8 mouse cellular contexts compared by ENCODE assay signal in the genomic region with DNA sequence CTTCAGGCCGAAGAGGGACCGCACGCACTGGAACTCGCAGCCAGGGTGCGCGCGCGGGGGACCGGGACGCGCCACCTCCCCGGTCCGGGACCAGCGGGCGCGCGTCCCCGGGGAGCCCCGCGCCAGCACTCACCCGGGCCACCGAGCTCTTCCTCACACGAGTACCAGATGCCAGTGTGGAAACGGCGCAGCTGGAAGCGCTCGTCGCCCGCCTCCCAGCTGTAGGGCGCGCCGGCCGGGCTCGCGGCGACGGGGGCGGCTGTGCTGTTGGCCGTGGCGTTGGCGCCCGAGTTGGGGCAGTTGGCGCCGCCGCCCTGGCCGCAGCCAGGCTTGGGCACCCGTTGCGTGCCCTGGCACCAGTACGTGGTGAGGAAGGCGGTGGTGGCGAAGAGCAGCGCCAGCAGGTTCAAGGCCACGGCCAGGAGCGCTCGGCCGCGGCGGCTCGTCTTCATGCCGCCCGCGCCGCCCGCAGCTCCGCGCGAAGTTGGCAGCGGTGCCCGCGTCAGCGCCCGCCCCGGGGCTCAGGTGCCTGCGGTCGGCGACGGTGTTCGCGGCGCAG. TPM values are rescaled to one million over a fixed set of nuclear protein-coding genes. Genes with fewer than 3 reads are reported as not detected.
DNase-seq lines count a peak whose midpoint lies in the region; ATAC-seq and TF ChIP-seq lines count a peak whose summit lies in the region.

No protein-coding gene starts in this region.

- H3K27ac ChIP-seq in forebrain, embryonic 10.5 days: peak overlapping the region; percentile 56; the same call in 1 of the 2 replicates
- no peak overlapping the region for H3K27ac ChIP-seq in intestine, embryonic 16.5 days (ENCODE audit: low read length)
- peak overlapping the region; percentile 56 for H3K27ac ChIP-seq in neural tube, embryonic 15.5 days (replicated peaks)

- peak overlapping the region; percentile 65 for H3K4me3 ChIP-seq in forebrain, embryonic 10.5 days
- H3K4me3 ChIP-seq in intestine, embryonic 16.5 days (ENCODE audit: low read length): peak overlapping the region; percentile 55
- peak overlapping the region; percentile 71 for H3K4me3 ChIP-seq in neural tube, embryonic 15.5 days (replicated peaks)

- peak overlapping the region; percentile 44 for H3K9ac ChIP-seq in intestine, embryonic 16.5 days (ENCODE audit: low read depth, low read length)
- peak overlapping the region; percentile 68 for H3K9ac ChIP-seq in neural tube, embryonic 15.5 days (replicated peaks)

- no peak for TF ChIP-seq CTCF in brain, embryonic 14.5 days (IDR thresholded peaks at IDR 0.05; ENCODE audit: borderline replicate concordance, extremely low read depth, insufficient read depth, insufficient read length)

- peak; percentile 26 to 33 for DNase-seq in layer of hippocampus, postnatal 14 days (ENCODE audit: low spot score in 2 of 2)
- no peak for DNase-seq in layer of hippocampus, adult 9-10 months (ENCODE audit: low spot score)
- peak; percentile 22 for DNase-seq in brain, embryonic 14.5 days (ENCODE audit: low read depth)
- DNase-seq in forebrain, embryonic 10.5 days (ENCODE audit: extremely low spot score, low spot score): no peak
- no peak for DNase-seq in testis, postnatal 14 days (ENCODE audit: low spot score)
- no peak for DNase-seq in urinary bladder, postnatal 4 days (ENCODE audit: low spot score in 2 of 2)

- H3K9me3 ChIP-seq in forebrain, embryonic 10.5 days: no peaks in the 10 kb centered on the region
- H3K9me3 ChIP-seq in intestine, embryonic 16.5 days (ENCODE audit: control insufficient read depth, low read length): no peaks in the 10 kb centered on the region
- H3K9me3 ChIP-seq in neural tube, embryonic 15.5 days (replicated peaks): no peaks in the 10 kb centered on the region

- WGBS in forebrain, embryonic 10.5 days: 1% methylated on average over 80 of the region's 80 CpGs
- WGBS in intestine, embryonic 16.5 days: under 1% methylated on average over 72 of the region's 80 CpGs
- WGBS in neural tube, embryonic 15.5 days: under 1% methylated on average over 80 of the region's 80 CpGs

- peaks cover 95% of the 10 kb centered on the region for H3K27me3 ChIP-seq in forebrain, embryonic 10.5 days (ENCODE audit: poor library complexity, severe bottlenecking)
- H3K27me3 ChIP-seq in intestine, embryonic 16.5 days (replicated peaks; ENCODE audit: control insufficient read depth, insufficient read depth, low read length): peaks cover 36% of the 10 kb centered on the region
- peaks cover 28% of the 10 kb centered on the region for H3K27me3 ChIP-seq in neural tube, embryonic 15.5 days (replicated peaks)

- peaks cover 46% of the 10 kb centered on the region for H3K4me1 ChIP-seq in forebrain, embryonic 10.5 days
- peaks cover 20% of the 10 kb centered on the region for H3K4me1 ChIP-seq in intestine, embryonic 16.5 days (ENCODE audit: control insufficient read depth, insufficient read depth, low read length)
- H3K4me1 ChIP-seq in neural tube, embryonic 15.5 days: peaks cover 57% of the 10 kb centered on the region

- no peak for ATAC-seq in intestine, embryonic 16.5 days
- ATAC-seq in neural tube, embryonic 15.5 days (ENCODE audit: low FRiP score): peak; percentile 33

- no peak for TF ChIP-seq POLR2A in brain, embryonic 14.5 days (IDR thresholded peaks at IDR 0.05; ENCODE audit: borderline replicate concordance, extremely low read depth, insufficient read depth, insufficient read length, poor library complexity, severe bottlenecking)

- no peaks in the 10 kb centered on the region for H3K36me3 ChIP-seq in forebrain, embryonic 10.5 days (replicated peaks)
- H3K36me3 ChIP-seq in intestine, embryonic 16.5 days (ENCODE audit: control insufficient read depth, insufficient read depth, low read length): no peaks in the 10 kb centered on the region
- no peaks in the 10 kb centered on the region for H3K36me3 ChIP-seq in neural tube, embryonic 15.5 days

- H3K4me2 ChIP-seq in intestine, embryonic 16.5 days (ENCODE audit: low read depth, low read length): peak overlapping the region; percentile 96
- peak overlapping the region; percentile 96 for H3K4me2 ChIP-seq in neural tube, embryonic 15.5 days

RNA-seq across cellular contexts. Expression of gene Gsg1l, which starts 0.4 kb away (rescaled TPM):
- 10 to 100 TPM in 1 of 2 experiments, 1 to 10 TPM in 1; 9.3 to 14.0 TPM for total RNA-seq in layer of hippocampus, postnatal 14 days (2021)
- 16.8 and 26.6 TPM in 2 replicates for polyA plus RNA-seq in brain, embryonic 14.5 days (2012; rRNA removed)
- 0.10 and 0.11 TPM in 2 replicates for polyA plus RNA-seq in forebrain, embryonic 10.5 days (2016; fragmentation: Nextera tagmentation; extraction: Ambion mirVana)
- polyA plus RNA-seq in intestine, embryonic 16.5 days (2015; fragmentation: Nextera tagmentation; extraction: Ambion mirVana): 0.48 and 0.69 TPM in 2 replicates
- polyA plus RNA-seq in neural tube, embryonic 15.5 days (2015; fragmentation: Nextera tagmentation; extraction: Ambion mirVana): 12.9 and 14.4 TPM in 2 replicates

Comparison
In these comparisons a context has a peak if more than half of its experiments do, and no peak if none do; other contexts are left out.
1. DNase-seq: peak in layer of hippocampus, postnatal 14 days (2 of 2) and brain, embryonic 14.5 days (single experiment); none in layer of hippocampus, adult 9-10 months (single experiment), forebrain, embryonic 10.5 days (single experiment), testis, postnatal 14 days (single experiment) and urinary bladder, postnatal 4 days (0 of 2).
2. Peak in every context shown above with its lines, with median percentiles within 50 percentile points of each other: H3K4me3 ChIP-seq.